Mouse (Mus musculus): ENCODE measurements around the gene Elmod2. TPM values are rescaled to one million over a fixed set of nuclear protein-coding genes. Genes with fewer than 3 reads are reported as not detected.
"Not testable (repeated sequence)": the region's sequence is repeated elsewhere in the genome, so short reads cannot be mapped to it uniquely, and the experiment has no call there.

Elmod2 gene
- polyA plus RNA-seq, 1 experiment from 2014 or later = 24.9 TPM

DNA sequence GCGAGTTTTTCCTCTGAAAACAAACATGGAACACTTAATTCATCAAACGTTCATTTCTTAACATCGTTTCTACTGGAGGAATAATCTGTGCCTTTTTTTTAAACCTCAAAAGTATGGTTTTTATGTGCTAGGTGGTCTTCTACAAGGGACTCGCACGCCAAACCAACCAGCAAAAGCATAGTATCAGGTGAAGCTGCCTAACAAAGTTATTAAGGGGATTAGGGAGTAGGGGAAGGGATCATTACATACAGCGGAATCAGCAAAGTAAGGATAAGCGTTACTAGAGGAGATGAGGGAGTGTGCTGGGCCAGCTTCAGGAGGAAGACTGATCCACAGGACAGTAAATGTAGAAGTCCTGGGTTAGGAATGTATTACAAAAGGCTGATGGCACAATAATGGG is 578 bp upstream of the Elmod2 start:
- Histone ChIP-seq H3K9me3 (ENCODE audit: control insufficient read depth, low read length) (no peaks in the 10 kb centered on the region), H3K9ac (0 out of 2 replicates have a peak overlapping the region, but pooled peaks have one; percentile 38), H3K27me3 (ENCODE audit: control insufficient read depth, insufficient read depth, low read length) (no peaks in the 10 kb centered on the region), H3K36me3 (replicated peaks; ENCODE audit: control insufficient read depth, insufficient read depth) (peaks cover 16% of the 10 kb centered on the region), H3K4me3 (replicated peaks; ENCODE audit: low read length) (peak overlapping the region; percentile 81), H3K4me2 (replicated peaks) (peak overlapping the region; percentile 53), H3K4me1 (replicated peaks; ENCODE audit: control insufficient read depth, insufficient read depth, low read length) (peaks cover 14% of the 10 kb centered on the region; the same call in 1 of the 2 replicates), H3K27ac (no peak overlapping the region)
- 15% methylated on average over 7 of the region's 7 CpGs for WGBS
- no peak for ATAC-seq (ENCODE audit: low FRiP score)
- DNase-seq (ENCODE audit: low spot score) = no peak

DNA sequence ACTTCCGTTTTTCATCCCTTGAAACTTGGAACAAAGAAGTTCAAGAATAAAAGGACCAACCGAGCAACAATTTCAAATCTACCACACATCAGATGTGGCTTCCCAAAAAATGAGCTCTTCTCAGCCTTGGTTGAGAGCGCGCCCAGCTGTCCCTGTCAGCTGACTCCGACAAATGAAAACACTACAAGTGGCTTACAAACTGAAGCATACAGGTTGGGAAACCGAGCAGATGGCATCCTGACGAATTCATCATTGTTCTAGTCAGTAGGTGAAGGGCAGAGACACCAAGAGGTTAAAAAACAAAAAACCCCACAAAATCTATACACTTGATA is 753 bp downstream of the Elmod2 start:
- ATAC-seq (ENCODE audit: low FRiP score) (no peak), DNase-seq (ENCODE audit: low spot score) (peak; percentile 32)
- Histone ChIP-seq H3K27me3 (ENCODE audit: control insufficient read depth, insufficient read depth, low read length) (no peaks in the 10 kb centered on the region), H3K4me3 (replicated peaks; ENCODE audit: low read length) (peak overlapping the region; percentile 81), H3K4me1 (replicated peaks; ENCODE audit: control insufficient read depth, insufficient read depth, low read length) (peaks cover 14% of the 10 kb centered on the region; the same call in 1 of the 2 replicates), H3K9me3 (ENCODE audit: control insufficient read depth, low read length) (no peaks in the 10 kb centered on the region), H3K9ac (peak overlapping the region; percentile 84), H3K4me2 (replicated peaks) (peak overlapping the region; percentile 93), H3K27ac (peak overlapping the region; percentile 90), H3K36me3 (replicated peaks; ENCODE audit: control insufficient read depth, insufficient read depth) (peaks cover 29% of the 10 kb centered on the region)
- 8% methylated on average over 7 of the region's 7 CpGs for WGBS

GRCm38 (mm10) chr8:83327889-83328288 is 4.4 kb downstream of the Elmod2 start:
- ATAC-seq (ENCODE audit: low FRiP score) (no peak), DNase-seq (ENCODE audit: low spot score) (no peak)
- no peak overlapping the region for H3K27ac ChIP-seq
- peaks cover 11% of the 10 kb centered on the region; the same call in 1 of the 2 replicates for H3K4me1 ChIP-seq (replicated peaks; ENCODE audit: control insufficient read depth, insufficient read depth, low read length)
- no peak overlapping the region for H3K9ac ChIP-seq
- H3K9me3 ChIP-seq (ENCODE audit: control insufficient read depth, low read length) = no peaks in the 10 kb centered on the region
- no peaks in the 10 kb centered on the region for H3K27me3 ChIP-seq (ENCODE audit: control insufficient read depth, insufficient read depth, low read length)
- 94% methylated on average over 5 of the region's 5 CpGs for WGBS
- no peak overlapping the region for H3K4me2 ChIP-seq (replicated peaks)
- peaks cover 48% of the 10 kb centered on the region for H3K36me3 ChIP-seq (replicated peaks; ENCODE audit: control insufficient read depth, insufficient read depth)
- H3K4me3 ChIP-seq (replicated peaks; ENCODE audit: low read length) = no peak overlapping the region

DNA sequence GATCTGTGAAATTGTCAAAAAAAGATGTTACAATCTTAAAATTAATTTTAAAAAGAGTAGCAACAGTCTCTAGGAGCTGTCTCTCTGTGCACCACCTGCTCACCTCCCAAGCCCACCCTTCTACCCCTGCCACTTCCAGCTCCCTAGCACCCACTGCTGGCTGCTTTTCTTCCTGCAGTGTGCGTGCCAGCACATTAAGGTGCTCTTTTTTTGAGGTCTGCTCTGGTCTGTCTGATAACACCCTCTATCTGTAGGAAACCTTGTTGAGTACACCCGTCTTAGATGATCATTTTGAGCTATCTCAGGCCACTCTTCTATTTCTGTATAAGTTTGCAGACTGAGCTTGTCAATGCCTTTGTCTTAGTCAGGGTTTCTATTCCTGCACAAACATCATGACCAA is 9.2 kb downstream of the Elmod2 start:
- H3K36me3 ChIP-seq (replicated peaks; ENCODE audit: control insufficient read depth, insufficient read depth) = peaks cover 73% of the 10 kb centered on the region
- H3K4me2 ChIP-seq (replicated peaks) = no peak overlapping the region
- H3K4me3 ChIP-seq (replicated peaks; ENCODE audit: low read length) = no peak overlapping the region
- H3K9ac ChIP-seq = no peak overlapping the region
- ATAC-seq (ENCODE audit: low FRiP score) (no peak), DNase-seq (ENCODE audit: low spot score) (no peak)
- no peaks in the 10 kb centered on the region for H3K4me1 ChIP-seq (replicated peaks; ENCODE audit: control insufficient read depth, insufficient read depth, low read length)
- WGBS = 83% methylated on average over 2 of the region's 2 CpGs
- H3K9me3 ChIP-seq (ENCODE audit: control insufficient read depth, low read length) = no peaks in the 10 kb centered on the region
- H3K27ac ChIP-seq = no peak overlapping the region
- no peaks in the 10 kb centered on the region for H3K27me3 ChIP-seq (ENCODE audit: control insufficient read depth, insufficient read depth, low read length)

GRCm38 (mm10) chr8:83322374-83322773 is 9.9 kb downstream of the Elmod2 start:
- H3K36me3 ChIP-seq (replicated peaks; ENCODE audit: control insufficient read depth, insufficient read depth) = peaks cover 73% of the 10 kb centered on the region
- DNase-seq (ENCODE audit: low spot score) (no peak), ATAC-seq (ENCODE audit: low FRiP score) (no peak)
- H3K4me1 ChIP-seq (replicated peaks; ENCODE audit: control insufficient read depth, insufficient read depth, low read length) = no peaks in the 10 kb centered on the region
- no peaks in the 10 kb centered on the region for H3K27me3 ChIP-seq (ENCODE audit: control insufficient read depth, insufficient read depth, low read length)
- H3K27ac ChIP-seq = no peak overlapping the region
- H3K9me3 ChIP-seq (ENCODE audit: control insufficient read depth, low read length) = no peaks in the 10 kb centered on the region
- H3K4me3 ChIP-seq (replicated peaks; ENCODE audit: low read length) = no peak overlapping the region
- no peak overlapping the region for H3K4me2 ChIP-seq (replicated peaks)
- WGBS = 92% methylated on average over 6 of the region's 6 CpGs
- H3K9ac ChIP-seq = no peak overlapping the region

DNA sequence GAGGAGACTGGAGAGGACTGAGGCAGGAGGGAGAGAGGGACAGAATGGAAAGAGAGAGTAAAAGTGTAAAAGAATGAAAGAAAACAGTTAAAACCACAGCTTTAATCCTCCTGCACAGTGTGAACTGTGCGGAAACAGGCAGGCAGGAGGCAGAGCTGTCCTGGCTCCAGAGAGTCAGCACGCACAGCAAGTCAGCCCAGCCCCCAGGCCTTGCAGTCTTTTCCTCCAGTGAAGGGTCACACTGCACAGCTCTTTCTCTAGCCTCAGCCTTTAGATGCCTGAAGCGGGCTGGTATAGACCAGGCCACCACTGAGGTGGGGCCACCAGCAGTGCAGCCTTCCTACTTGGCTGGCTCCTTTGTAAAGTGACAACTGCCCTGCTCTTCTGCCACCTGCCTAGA is 11.7 kb downstream of the Elmod2 start:
- ATAC-seq (ENCODE audit: low FRiP score) = no peak
- DNase-seq (ENCODE audit: low spot score) = no peak
- WGBS = 49% methylated on average over 3 of the region's 3 CpGs

GRCm38 (mm10) chr8:83315691-83316090 is 16.6 kb downstream of the Elmod2 start:
- WGBS = 63% methylated on average over 2 of the region's 2 CpGs
- ATAC-seq (ENCODE audit: low FRiP score) (no peak), DNase-seq (ENCODE audit: low spot score) (no peak)
- peaks cover 71% of the 10 kb centered on the region for H3K36me3 ChIP-seq (replicated peaks; ENCODE audit: control insufficient read depth, insufficient read depth)
- H3K27ac ChIP-seq = no peak overlapping the region
- H3K9me3 ChIP-seq (ENCODE audit: control insufficient read depth, low read length) = no peaks in the 10 kb centered on the region
- H3K27me3 ChIP-seq (ENCODE audit: control insufficient read depth, insufficient read depth, low read length) = no peaks in the 10 kb centered on the region
- no peak overlapping the region for H3K4me2 ChIP-seq (replicated peaks)
- H3K4me1 ChIP-seq (replicated peaks; ENCODE audit: control insufficient read depth, insufficient read depth, low read length) = no peaks in the 10 kb centered on the region
- no peak overlapping the region for H3K9ac ChIP-seq
- no peak overlapping the region for H3K4me3 ChIP-seq (replicated peaks; ENCODE audit: low read length)

More for the DNA sequence above, 11.7 kb downstream of the Elmod2 start:
- no peak overlapping the region for H3K4me2 ChIP-seq (replicated peaks)
- H3K4me1 ChIP-seq (replicated peaks; ENCODE audit: control insufficient read depth, insufficient read depth, low read length) = no peaks in the 10 kb centered on the region
- H3K27ac ChIP-seq = no peak overlapping the region
- H3K36me3 ChIP-seq (replicated peaks; ENCODE audit: control insufficient read depth, insufficient read depth) = peaks cover 76% of the 10 kb centered on the region
- no peak overlapping the region for H3K9ac ChIP-seq
- no peaks in the 10 kb centered on the region for H3K9me3 ChIP-seq (ENCODE audit: control insufficient read depth, low read length)
- H3K27me3 ChIP-seq (ENCODE audit: control insufficient read depth, insufficient read depth, low read length) = no peaks in the 10 kb centered on the region
- no peak overlapping the region for H3K4me3 ChIP-seq (replicated peaks; ENCODE audit: low read length)

DNA sequence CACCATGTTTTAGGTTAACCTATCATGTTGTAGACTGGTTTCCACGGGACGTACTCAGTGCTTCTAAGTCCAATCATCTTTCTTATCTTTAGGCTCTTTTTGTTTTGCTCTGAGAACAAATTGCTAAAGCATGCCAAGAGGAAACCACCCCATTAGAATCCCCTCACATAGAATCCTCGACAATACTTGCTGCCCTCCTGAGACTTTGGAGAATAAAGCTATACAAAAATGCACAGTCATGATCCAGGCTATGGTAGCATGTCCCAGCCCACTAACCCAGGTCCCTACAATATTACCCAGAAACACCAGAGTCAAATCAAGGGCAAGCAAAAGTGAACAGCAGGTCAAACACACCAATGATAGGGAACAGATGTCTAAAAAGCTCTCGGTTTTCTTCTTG is 17.2 kb downstream of the Elmod2 start:
- not testable (repeated sequence) for H3K9ac ChIP-seq; H3K9me3 ChIP-seq (ENCODE audit: control insufficient read depth, low read length); H3K27ac ChIP-seq; H3K4me3 ChIP-seq (replicated peaks; ENCODE audit: low read length); DNase-seq (ENCODE audit: low spot score); H3K27me3 ChIP-seq (ENCODE audit: control insufficient read depth, insufficient read depth, low read length); ATAC-seq (ENCODE audit: low FRiP score); H3K4me1 ChIP-seq (replicated peaks; ENCODE audit: control insufficient read depth, insufficient read depth, low read length); H3K4me2 ChIP-seq (replicated peaks)
- peaks cover 65% of the 10 kb centered on the region for H3K36me3 ChIP-seq (replicated peaks; ENCODE audit: control insufficient read depth, insufficient read depth)
- WGBS = 94% methylated on average over 4 of the region's 4 CpGs

GRCm38 (mm10) chr8:83309836-83310235 is 22.4 kb downstream of the Elmod2 start:
- no peak overlapping the region for H3K9ac ChIP-seq
- no peak for DNase-seq (ENCODE audit: low spot score)
- H3K36me3 ChIP-seq (replicated peaks; ENCODE audit: control insufficient read depth, insufficient read depth) = peaks cover 23% of the 10 kb centered on the region
- WGBS = 93% methylated on average over 6 of the region's 6 CpGs
- no peak for ATAC-seq (ENCODE audit: low FRiP score)
- no peak overlapping the region for H3K4me3 ChIP-seq (replicated peaks; ENCODE audit: low read length)
- no peak overlapping the region for H3K4me2 ChIP-seq (replicated peaks)
- no peaks in the 10 kb centered on the region for H3K9me3 ChIP-seq (ENCODE audit: control insufficient read depth, low read length)
- H3K27me3 ChIP-seq (ENCODE audit: control insufficient read depth, insufficient read depth, low read length) = no peaks in the 10 kb centered on the region
- H3K27ac ChIP-seq = no peak overlapping the region
- H3K4me1 ChIP-seq (replicated peaks; ENCODE audit: control insufficient read depth, insufficient read depth, low read length) = no peaks in the 10 kb centered on the region

DNA sequence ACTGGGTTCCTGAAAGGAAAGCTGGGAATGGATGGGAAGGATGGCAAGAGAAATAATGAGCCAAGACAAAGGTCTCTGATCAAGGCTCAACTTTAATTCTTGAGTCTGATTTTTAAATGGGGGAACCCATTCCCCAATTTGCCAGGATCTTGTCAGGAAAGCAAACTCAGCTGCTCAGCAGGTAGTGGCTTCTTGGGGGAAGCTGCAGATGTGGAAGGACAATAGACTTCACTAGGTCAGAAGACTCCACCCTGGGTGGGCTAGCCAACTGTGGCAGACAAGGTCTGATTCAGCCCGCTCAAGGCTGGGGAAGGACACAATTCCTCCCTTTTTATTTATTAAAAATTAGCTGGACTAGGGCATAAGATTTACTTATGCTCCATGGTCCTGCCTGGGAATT is 27.3 kb downstream of the Elmod2 start:
- H3K27ac ChIP-seq = no peak overlapping the region
- H3K36me3 ChIP-seq (replicated peaks; ENCODE audit: control insufficient read depth, insufficient read depth) = no peaks in the 10 kb centered on the region
- H3K4me1 ChIP-seq (replicated peaks; ENCODE audit: control insufficient read depth, insufficient read depth, low read length) = no peaks in the 10 kb centered on the region
- no peak overlapping the region for H3K4me2 ChIP-seq (replicated peaks)
- WGBS = 91% methylated on average over 1 of the region's 1 CpGs
- no peak for DNase-seq (ENCODE audit: low spot score)
- ATAC-seq (ENCODE audit: low FRiP score) = no peak
- H3K9ac ChIP-seq = no peak overlapping the region
- no peaks in the 10 kb centered on the region for H3K9me3 ChIP-seq (ENCODE audit: control insufficient read depth, low read length)
- no peaks in the 10 kb centered on the region for H3K27me3 ChIP-seq (ENCODE audit: control insufficient read depth, insufficient read depth, low read length)
- H3K4me3 ChIP-seq (replicated peaks; ENCODE audit: low read length) = no peak overlapping the region

Data from hindbrain, embryonic 14.5 days (tissue).